Mouse (Mus musculus): ENCODE measurements around the gene Prim2. TPM values are rescaled to one million over a fixed set of nuclear protein-coding genes. Genes with fewer than 3 reads are reported as not detected.

Prim2 gene
- polyA plus RNA-seq, 1 experiment from 2014 or later: 21.0 TPM

DNA sequence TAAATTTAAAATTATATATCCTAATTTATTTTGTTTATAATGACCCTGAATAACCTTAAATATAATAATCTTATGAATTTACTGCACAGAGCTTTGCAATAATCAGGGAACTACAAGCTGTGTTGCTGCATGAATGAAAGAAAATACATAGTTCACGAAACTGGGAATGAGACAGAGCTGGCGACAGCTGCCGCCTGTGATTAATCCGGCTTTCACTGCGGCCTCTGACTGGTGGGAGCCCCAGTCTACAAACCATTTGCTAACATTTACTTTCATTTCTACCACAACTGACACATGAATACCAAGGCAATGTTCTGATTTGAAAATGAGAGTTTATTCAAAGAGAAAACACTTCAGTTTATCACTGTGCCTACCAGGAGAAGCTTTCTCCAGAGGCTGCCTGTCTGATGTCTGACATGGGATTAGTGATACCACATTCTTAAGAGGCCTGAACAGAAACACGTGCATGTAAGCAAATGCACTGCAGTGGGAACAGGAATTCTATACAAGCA lies 142.2 kb downstream of the Prim2 start:
- H3K27me3 ChIP-seq (replicated peaks): no peaks in the 10 kb centered on the region
- H3K4me1 ChIP-seq: peaks cover 17% of the 10 kb centered on the region
- ATAC-seq (replicated peaks): 0 out of 2 replicates have a peak, but pooled peaks have one; percentile 9
- no peak overlapping the region for H3K4me2 ChIP-seq
- H3K9ac ChIP-seq: no peak overlapping the region
- WGBS: 26% methylated on average over 6 of the region's 6 CpGs
- no peaks in the 10 kb centered on the region for H3K9me3 ChIP-seq
- H3K27ac ChIP-seq: no peak overlapping the region
- H3K4me3 ChIP-seq: no peak overlapping the region
- no peaks in the 10 kb centered on the region for H3K36me3 ChIP-seq (replicated peaks)

DNA sequence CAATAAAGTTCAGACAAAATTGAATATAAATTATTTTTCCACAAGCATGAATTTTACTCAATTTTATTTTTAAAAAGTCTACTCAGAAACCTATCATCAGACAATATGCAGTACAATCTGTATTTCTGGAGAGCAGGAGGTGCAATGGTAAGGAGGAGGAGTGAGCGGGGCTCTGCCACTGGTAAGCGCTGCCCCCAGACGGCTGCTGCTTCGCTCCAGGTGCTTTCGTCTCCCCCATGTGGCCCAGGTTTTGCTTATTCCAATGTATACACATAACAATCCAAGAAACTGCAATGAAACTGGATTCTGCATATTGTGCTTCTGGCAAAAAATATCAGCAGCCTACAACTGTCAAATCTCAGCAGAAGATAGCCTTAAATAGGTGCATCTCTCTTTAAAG lies 146.4 kb downstream of the Prim2 start:
- no peak overlapping the region for H3K27ac ChIP-seq
- H3K36me3 ChIP-seq (replicated peaks): no peaks in the 10 kb centered on the region
- peaks cover 6% of the 10 kb centered on the region for H3K4me1 ChIP-seq
- no peak overlapping the region for H3K4me3 ChIP-seq
- H3K9me3 ChIP-seq: no peaks in the 10 kb centered on the region
- H3K27me3 ChIP-seq (replicated peaks): no peaks in the 10 kb centered on the region
- ATAC-seq (replicated peaks): no peak
- no peak overlapping the region for H3K4me2 ChIP-seq
- 82% methylated on average over 5 of the region's 5 CpGs for WGBS
- H3K9ac ChIP-seq: no peak overlapping the region

DNA sequence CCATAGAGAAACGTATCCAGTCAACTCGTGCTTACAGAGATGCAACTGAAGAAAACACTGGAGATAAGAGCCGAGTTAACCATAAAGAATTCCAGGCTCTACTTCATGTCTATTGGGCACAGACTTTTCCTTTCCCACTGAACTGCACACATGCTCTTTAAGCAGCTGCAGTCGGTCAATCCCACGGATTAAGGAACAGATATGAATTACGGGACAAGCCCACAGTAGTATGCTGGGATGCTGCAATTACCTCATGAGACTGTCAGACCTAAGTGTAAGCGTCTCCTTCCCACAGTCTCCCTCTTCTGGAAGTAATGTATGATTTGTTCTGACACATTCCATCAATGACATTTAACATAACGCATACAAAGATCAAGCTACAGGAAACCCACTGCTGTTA lies 154.5 kb downstream of the Prim2 start:
- no peaks in the 10 kb centered on the region for H3K4me1 ChIP-seq
- no peaks in the 10 kb centered on the region for H3K27me3 ChIP-seq (replicated peaks)
- H3K36me3 ChIP-seq (replicated peaks): no peaks in the 10 kb centered on the region
- H3K4me2 ChIP-seq: no peak overlapping the region
- H3K9me3 ChIP-seq: no peaks in the 10 kb centered on the region
- 87% methylated on average over 8 of the region's 8 CpGs for WGBS
- no peak for ATAC-seq (replicated peaks)
- H3K4me3 ChIP-seq: no peak overlapping the region
- H3K27ac ChIP-seq: no peak overlapping the region
- H3K9ac ChIP-seq: no peak overlapping the region

DNA sequence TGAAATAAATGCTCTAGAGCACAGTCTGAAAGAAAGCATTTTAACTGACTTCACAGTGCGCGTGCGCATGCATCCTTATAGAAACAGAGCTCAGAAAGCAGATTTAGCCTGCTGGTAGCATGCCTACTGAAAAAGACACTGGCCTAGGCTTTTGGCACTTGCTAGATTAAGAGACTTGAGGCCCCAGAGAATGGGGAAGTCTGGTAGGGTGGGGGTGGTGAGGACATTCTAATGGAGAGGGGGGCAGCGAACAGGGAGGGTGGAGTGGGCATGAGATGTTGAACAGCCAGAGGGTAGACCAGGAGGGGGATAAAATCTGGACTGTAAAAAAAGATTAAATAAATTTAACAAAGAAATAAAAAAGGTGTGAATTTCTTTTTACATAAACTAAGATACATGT lies 158.3 kb downstream of the Prim2 start:
- Histone ChIP-seq H3K36me3 (replicated peaks) (no peaks in the 10 kb centered on the region), H3K4me2 (no peak overlapping the region), H3K4me1 (no peaks in the 10 kb centered on the region), H3K9me3 (no peaks in the 10 kb centered on the region), H3K27me3 (replicated peaks) (no peaks in the 10 kb centered on the region), H3K27ac (no peak overlapping the region), H3K9ac (no peak overlapping the region), H3K4me3 (no peak overlapping the region)
- WGBS: 91% methylated on average over 4 of the region's 4 CpGs
- ATAC-seq (replicated peaks): no peak

DNA sequence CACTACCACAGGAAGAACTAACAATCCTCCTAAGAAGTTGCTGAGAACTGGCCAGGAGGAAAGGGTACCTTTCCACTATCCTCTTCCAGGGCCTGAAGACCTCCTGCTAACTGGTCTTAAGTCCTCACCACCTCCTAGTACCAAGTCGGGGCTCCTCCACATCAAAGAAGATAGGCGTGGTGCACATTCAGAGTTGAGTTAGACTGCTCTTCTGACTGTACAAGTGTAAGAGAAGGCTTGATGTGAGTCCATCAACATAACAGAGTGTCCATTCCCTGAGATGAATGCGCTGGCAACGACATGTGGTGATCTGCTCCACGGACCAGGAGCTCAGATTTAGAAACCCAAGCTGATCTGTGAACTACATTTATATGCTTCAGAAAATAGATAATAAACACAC lies 165.2 kb downstream of the Prim2 start:
- Histone ChIP-seq H3K27ac (no peak overlapping the region), H3K9me3 (no peaks in the 10 kb centered on the region), H3K27me3 (replicated peaks) (no peaks in the 10 kb centered on the region), H3K9ac (no peak overlapping the region), H3K36me3 (replicated peaks) (no peaks in the 10 kb centered on the region), H3K4me1 (no peaks in the 10 kb centered on the region), H3K4me2 (no peak overlapping the region), H3K4me3 (no peak overlapping the region)
- WGBS: 95% methylated on average over 5 of the region's 5 CpGs
- ATAC-seq (replicated peaks): no peak

DNA sequence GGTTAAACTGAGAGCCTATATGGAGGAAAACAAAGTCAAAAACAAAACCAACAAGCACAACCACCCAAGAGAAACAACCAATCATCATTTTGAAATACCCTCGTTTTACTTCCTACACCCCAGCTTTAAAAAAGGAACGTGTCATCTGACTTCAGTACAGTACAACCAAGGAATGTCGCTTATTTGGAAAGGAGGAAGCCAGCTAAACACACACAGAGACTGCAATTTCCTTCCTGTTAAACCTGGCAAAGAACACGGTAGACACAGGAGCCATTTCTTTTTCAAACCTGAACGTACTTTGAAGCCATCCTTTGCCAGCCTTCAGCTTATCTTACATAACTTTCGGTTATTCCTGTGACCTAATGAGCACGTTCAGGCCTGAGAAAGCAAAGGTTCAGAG lies 166.7 kb downstream of the Prim2 start:
- H3K36me3 ChIP-seq (replicated peaks): no peaks in the 10 kb centered on the region
- no peak overlapping the region for H3K4me2 ChIP-seq
- no peak overlapping the region; the same call in 1 of the 2 replicates for H3K27ac ChIP-seq
- H3K9me3 ChIP-seq: no peaks in the 10 kb centered on the region
- no peaks in the 10 kb centered on the region for H3K27me3 ChIP-seq (replicated peaks)
- 80% methylated on average over 7 of the region's 7 CpGs for WGBS
- no peak overlapping the region for H3K9ac ChIP-seq
- no peak overlapping the region for H3K4me3 ChIP-seq
- H3K4me1 ChIP-seq: no peaks in the 10 kb centered on the region
- ATAC-seq (replicated peaks): no peak

DNA sequence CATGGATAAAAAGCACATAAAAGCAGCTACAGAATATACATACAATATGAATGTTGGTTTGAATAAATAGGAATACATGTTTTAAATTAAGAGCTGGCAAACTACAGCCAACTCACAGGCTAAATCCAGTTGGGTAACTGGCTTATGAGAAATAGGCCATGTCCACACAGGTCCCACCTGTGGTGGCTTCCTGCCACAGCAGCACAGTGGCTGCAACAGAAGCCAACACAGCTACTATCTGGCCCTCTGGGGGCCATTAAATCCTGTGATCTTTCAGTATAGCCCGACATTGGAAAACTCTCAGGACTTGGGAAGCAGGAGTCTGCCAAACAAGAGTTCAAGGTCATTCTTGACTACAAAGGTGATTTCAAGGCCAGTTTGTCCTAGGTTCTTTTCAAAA lies 167.3 kb downstream of the Prim2 start:
- H3K9ac ChIP-seq: no peak overlapping the region
- H3K4me3 ChIP-seq: no peak overlapping the region
- H3K4me2 ChIP-seq: no peak overlapping the region
- 64% methylated on average over 1 of the region's 1 CpGs for WGBS
- no peaks in the 10 kb centered on the region for H3K9me3 ChIP-seq
- no peaks in the 10 kb centered on the region for H3K4me1 ChIP-seq
- ATAC-seq (replicated peaks): no peak
- H3K27ac ChIP-seq: no peak overlapping the region
- no peaks in the 10 kb centered on the region for H3K27me3 ChIP-seq (replicated peaks)
- no peaks in the 10 kb centered on the region for H3K36me3 ChIP-seq (replicated peaks)

DNA sequence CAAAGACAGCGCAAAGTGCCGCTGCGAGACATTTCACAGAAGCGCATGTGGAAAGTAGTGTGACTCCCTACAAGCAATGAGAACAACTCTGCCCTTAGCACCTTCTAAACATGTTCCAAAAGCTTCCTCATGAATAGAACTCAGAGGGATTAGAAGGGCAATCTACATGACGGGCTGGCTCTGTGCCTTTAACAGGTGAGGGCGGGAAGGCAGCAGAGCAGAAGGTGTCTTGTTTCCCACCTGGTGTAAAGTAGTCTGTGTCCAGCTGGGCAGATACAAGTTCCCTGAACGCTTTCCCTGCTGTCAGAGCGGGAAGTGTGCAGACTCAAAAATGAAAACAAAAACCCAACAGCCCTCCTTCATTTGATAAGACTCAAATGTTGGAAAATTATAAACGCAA lies 169.5 kb downstream of the Prim2 start:
- H3K4me1 ChIP-seq: peaks cover 9% of the 10 kb centered on the region; the same call in 1 of the 2 replicates
- WGBS: 80% methylated on average over 9 of the region's 9 CpGs
- H3K36me3 ChIP-seq (replicated peaks): no peaks in the 10 kb centered on the region
- no peak overlapping the region for H3K9ac ChIP-seq
- no peak overlapping the region for H3K4me2 ChIP-seq
- ATAC-seq (replicated peaks): no peak
- H3K27me3 ChIP-seq (replicated peaks): no peaks in the 10 kb centered on the region
- no peak overlapping the region for H3K27ac ChIP-seq
- no peaks in the 10 kb centered on the region for H3K9me3 ChIP-seq
- no peak overlapping the region for H3K4me3 ChIP-seq

DNA sequence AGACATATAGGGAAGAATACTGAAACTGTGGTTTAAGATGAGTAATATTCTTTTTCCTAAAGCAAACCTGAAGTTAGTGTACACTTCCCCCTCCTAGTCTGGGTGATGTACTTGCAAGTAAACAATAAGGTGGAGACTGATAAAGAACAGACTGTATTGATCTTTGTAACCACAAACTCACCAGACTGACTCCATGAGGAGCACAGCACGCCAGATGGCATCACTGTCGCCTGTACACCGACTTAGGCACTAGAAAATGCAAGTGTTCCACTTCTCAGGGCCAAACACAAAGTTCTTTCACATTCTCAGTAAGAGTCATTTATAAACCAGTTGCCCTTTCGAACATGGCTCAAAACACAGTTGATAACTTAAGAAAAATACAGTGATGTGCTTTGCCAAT lies 170.0 kb downstream of the Prim2 start:
- 78% methylated on average over 4 of the region's 4 CpGs for WGBS
- Histone ChIP-seq H3K36me3 (replicated peaks) (no peaks in the 10 kb centered on the region), H3K4me2 (no peak overlapping the region), H3K9ac (no peak overlapping the region), H3K4me1 (peaks cover 10% of the 10 kb centered on the region; the same call in 1 of the 2 replicates), H3K9me3 (no peaks in the 10 kb centered on the region), H3K27me3 (replicated peaks) (no peaks in the 10 kb centered on the region), H3K27ac (no peak overlapping the region), H3K4me3 (no peak overlapping the region)
- no peak for ATAC-seq (replicated peaks)

DNA sequence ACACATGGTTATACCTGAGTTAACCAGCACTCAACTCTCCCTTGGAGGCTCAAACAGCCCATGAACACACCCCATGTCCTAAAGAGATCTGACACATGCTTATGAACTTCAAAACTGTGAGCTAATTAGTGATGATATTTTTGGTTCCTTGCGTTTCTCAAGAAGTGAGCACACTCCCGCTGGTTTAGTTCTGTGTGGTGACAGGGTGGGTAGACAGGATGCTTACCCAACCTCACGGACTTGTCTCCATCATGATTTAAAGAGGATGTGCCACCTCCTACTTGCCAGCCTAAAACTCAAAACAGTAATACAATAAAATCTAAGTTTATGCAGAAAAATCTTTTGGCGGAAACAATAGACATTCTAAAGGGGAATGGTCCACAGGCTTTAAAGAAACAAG lies 173.5 kb downstream of the Prim2 start:
- no peak for ATAC-seq (replicated peaks)
- 76% methylated on average over 4 of the region's 4 CpGs for WGBS
- no peaks in the 10 kb centered on the region for H3K36me3 ChIP-seq (replicated peaks)
- no peaks in the 10 kb centered on the region for H3K9me3 ChIP-seq
- H3K27ac ChIP-seq: peak overlapping the region; percentile 67; the same call in 1 of the 2 replicates
- no peak overlapping the region for H3K4me3 ChIP-seq
- peaks cover 17% of the 10 kb centered on the region; the same call in 1 of the 2 replicates for H3K4me1 ChIP-seq
- no peak overlapping the region for H3K4me2 ChIP-seq
- no peaks in the 10 kb centered on the region for H3K27me3 ChIP-seq (replicated peaks)
- no peak overlapping the region for H3K9ac ChIP-seq

DNA sequence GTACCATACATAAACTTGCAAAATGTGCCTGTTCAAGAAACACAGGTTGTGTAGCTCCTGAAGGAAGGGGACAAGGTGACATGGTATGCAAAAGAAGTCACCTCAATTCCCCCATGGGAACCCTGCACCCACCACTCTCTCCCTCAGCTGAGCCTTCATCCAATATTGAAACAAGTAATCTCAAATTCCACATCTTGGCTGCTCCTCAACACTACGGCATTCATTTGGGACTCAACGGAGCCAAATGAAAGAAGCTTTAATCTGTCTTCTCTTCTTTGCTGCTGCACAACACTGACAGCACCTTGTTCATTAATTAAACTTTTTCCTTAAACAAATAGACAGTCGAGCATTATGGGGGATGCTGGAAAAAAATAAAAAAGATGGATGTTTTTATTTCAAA lies 174.0 kb downstream of the Prim2 start:
- peak overlapping the region; percentile 67; the same call in 1 of the 2 replicates for H3K27ac ChIP-seq
- no peaks in the 10 kb centered on the region for H3K27me3 ChIP-seq (replicated peaks)
- peaks cover 17% of the 10 kb centered on the region; the same call in 1 of the 2 replicates for H3K4me1 ChIP-seq
- no peaks in the 10 kb centered on the region for H3K9me3 ChIP-seq
- H3K4me3 ChIP-seq: no peak overlapping the region
- no peaks in the 10 kb centered on the region for H3K36me3 ChIP-seq (replicated peaks)
- H3K9ac ChIP-seq: no peak overlapping the region
- peak; percentile 22; the same call in 1 of the 2 replicates for ATAC-seq (replicated peaks)
- no peak overlapping the region for H3K4me2 ChIP-seq
- WGBS: 27% methylated on average over 3 of the region's 3 CpGs

DNA sequence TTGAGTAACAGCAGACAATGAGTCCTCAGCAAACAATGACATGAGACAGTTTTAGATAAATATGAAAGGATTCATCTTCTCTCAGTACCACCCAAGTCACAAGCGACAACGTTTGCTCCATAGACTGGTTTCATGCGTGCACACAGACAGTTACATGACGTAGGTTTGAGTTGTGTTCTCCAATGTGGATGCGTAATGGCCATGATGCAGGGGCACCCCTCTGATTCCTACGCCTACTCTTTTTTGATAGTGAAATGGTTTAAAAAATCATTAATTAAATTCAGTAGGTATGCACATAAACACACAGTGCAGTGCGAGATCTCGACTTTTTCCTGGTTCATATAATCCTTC lies 174.4 kb downstream of the Prim2 start:
- peak; percentile 55 for ATAC-seq (replicated peaks)
- Histone ChIP-seq H3K9ac (no peak overlapping the region), H3K36me3 (replicated peaks) (no peaks in the 10 kb centered on the region), H3K4me3 (no peak overlapping the region), H3K27ac (peak overlapping the region; percentile 67), H3K4me1 (peaks cover 17% of the 10 kb centered on the region; the same call in 1 of the 2 replicates), H3K27me3 (replicated peaks) (no peaks in the 10 kb centered on the region), H3K9me3 (no peaks in the 10 kb centered on the region), H3K4me2 (no peak overlapping the region)
- WGBS: 48% methylated on average over 8 of the region's 8 CpGs

DNA sequence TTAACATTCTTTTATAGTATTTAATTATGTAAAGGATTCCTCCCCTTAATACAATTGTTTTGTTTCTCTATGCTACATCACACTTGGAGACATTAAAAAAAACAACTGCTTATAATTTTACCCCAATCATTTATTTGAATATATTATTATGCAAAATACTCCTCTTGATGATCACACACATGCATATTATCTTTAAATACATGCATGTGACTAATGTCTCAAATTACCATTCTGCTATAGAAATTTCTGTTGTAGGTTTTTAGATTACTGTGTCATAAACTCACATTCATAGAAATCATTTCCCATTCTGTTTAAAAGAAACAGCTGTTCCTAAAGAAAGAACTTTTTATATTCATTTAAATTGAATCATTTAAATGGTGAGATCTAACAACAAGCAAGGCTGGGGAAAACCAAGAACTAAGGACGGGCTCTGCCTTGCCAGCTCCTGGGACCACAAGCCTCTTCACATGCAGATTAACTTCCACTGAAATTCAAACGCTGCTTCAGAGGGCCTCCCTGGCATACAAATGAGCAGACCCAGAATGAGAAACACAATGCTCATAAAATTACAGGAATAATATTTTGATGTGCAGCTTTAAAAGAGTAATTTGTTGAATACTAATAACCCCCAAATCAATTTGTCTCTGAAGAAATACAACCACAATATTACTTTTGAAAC lies 174.9 kb downstream of the Prim2 start:
- Histone ChIP-seq H3K27ac (peak overlapping the region; percentile 67), H3K4me1 (peaks cover 17% of the 10 kb centered on the region; the same call in 1 of the 2 replicates), H3K27me3 (replicated peaks) (no peaks in the 10 kb centered on the region), H3K36me3 (replicated peaks) (no peaks in the 10 kb centered on the region), H3K9me3 (no peaks in the 10 kb centered on the region), H3K9ac (no peak overlapping the region), H3K4me3 (no peak overlapping the region), H3K4me2 (no peak overlapping the region)
- ATAC-seq (replicated peaks): peak; percentile 90
- WGBS: 6% methylated on average over 2 of the region's 2 CpGs
